Mouse (Mus musculus): ENCODE measurements at regions not wholly inside any gene's neighbourhood (a gene's known extent, or its start where the extent isn't known, plus 50 kb on each side); places are given as distances from the start of the nearest gene placed in this dataset.

- no peak for DNase-seq
Measured at GRCm38 (mm10) chr13:115425610-115426562, 324.1 kb upstream of the Itga1 start.

- no peak for DNase-seq
Measured at GRCm38 (mm10) chr13:115423761-115424160, 322.0 kb upstream of the Itga1 start.

GRCm38 (mm10) chr13:115421483-115421882 is 319.7 kb upstream of the Itga1 start:
- DNase-seq = no peak

- no peak for DNase-seq
Measured at GRCm38 (mm10) chr13:115417829-115418228, 316.1 kb upstream of the Itga1 start.

- DNase-seq = no peak
Measured at GRCm38 (mm10) chr13:115413721-115414531, 312.2 kb upstream of the Itga1 start.

GRCm38 (mm10) chr13:115405916-115406315 is 304.2 kb upstream of the Itga1 start:
- no peak for DNase-seq

- DNase-seq = no peak
Measured at GRCm38 (mm10) chr13:115400706-115401215, 299.0 kb upstream of the Itga1 start.

GRCm38 (mm10) chr13:115379682-115380081 is 277.9 kb upstream of the Itga1 start:
- DNase-seq = peak; percentile 1

- DNase-seq = no peak
Measured at GRCm38 (mm10) chr13:115376180-115376880, 274.6 kb upstream of the Itga1 start.

- DNase-seq = no peak
Measured at GRCm38 (mm10) chr13:115361457-115361856, 259.7 kb upstream of the Itga1 start.

GRCm38 (mm10) chr13:115347022-115347398 is 245.2 kb upstream of the Itga1 start:
- DNase-seq = no peak

- no peak for DNase-seq
Measured at GRCm38 (mm10) chr13:115346115-115347021, 244.6 kb upstream of the Itga1 start.

GRCm38 (mm10) chr13:115329000-115329960 is 227.5 kb upstream of the Itga1 start:
- no peak for DNase-seq

- no peak for DNase-seq
Measured at GRCm38 (mm10) chr13:115326294-115326693, 224.5 kb upstream of the Itga1 start.

GRCm38 (mm10) chr13:115316681-115317080 is 214.9 kb upstream of the Itga1 start:
- DNase-seq = no peak

GRCm38 (mm10) chr13:115308586-115308985 is 206.8 kb upstream of the Itga1 start:
- no peak for DNase-seq

GRCm38 (mm10) chr13:115287371-115287770 is 185.6 kb upstream of the Itga1 start:
- DNase-seq = no peak

GRCm38 (mm10) chr13:115266164-115266563 is 164.4 kb upstream of the Itga1 start:
- no peak for DNase-seq

- no peak for DNase-seq
Measured at GRCm38 (mm10) chr13:115257345-115257744, 155.6 kb upstream of the Itga1 start.

GRCm38 (mm10) chr13:115252541-115252940 is 150.8 kb upstream of the Itga1 start:
- DNase-seq = no peak

GRCm38 (mm10) chr13:115231981-115232380 is 130.2 kb upstream of the Itga1 start:
- DNase-seq = no peak

All from cerebellum, adult 9-10 months (tissue).